Mouse (Mus musculus) ES-Bruce4 (cell line): ENCODE results near the gene Trim56. TPM values are rescaled to one million over a fixed set of nuclear protein-coding genes. Genes with fewer than 3 reads are reported as not detected.
A peak's percentile ranks its signal among the peaks of the same experiment; 100 is the strongest.
"Not testable (repeated sequence)": the region's sequence is repeated elsewhere in the genome, so short reads cannot be mapped to it uniquely, and the experiment has no call there.

Source experiments
- H3K27ac ChIP-seq: 2 replicates; pipeline ENCODE4 v1.5.1; 2012; ENCODE audit warnings: low read length, inconsistent platforms; ENCODE audit not compliant: insufficient read depth
- H3K27me3 ChIP-seq: 2 replicates; pipeline ENCODE4 v1.6.1; 2012; ENCODE audit warnings: mild to moderate bottlenecking, low read length, inconsistent platforms; ENCODE audit not compliant: control insufficient read depth, poor library complexity, insufficient read depth, severe bottlenecking
- H3K36me3 ChIP-seq: 2 replicates; pipeline ENCODE4 v1.6.1; 2012; ENCODE audit warnings: inconsistent platforms, mild to moderate bottlenecking, low read length, moderate library complexity; ENCODE audit not compliant: control insufficient read depth, poor library complexity, insufficient read depth, severe bottlenecking
- H3K4me1 ChIP-seq: one replicate; pipeline ENCODE4 v1.8.1; 2011; ENCODE audit warnings: low read length; ENCODE audit not compliant: control insufficient read depth, insufficient read depth
- H3K4me3 ChIP-seq: 2 replicates; pipeline ENCODE4 v1.5.1; 2011; ENCODE audit warnings: low read depth, mild to moderate bottlenecking, low read length
- H3K9ac ChIP-seq: 2 replicates; pipeline ENCODE4 v1.6.1; 2012; ENCODE audit warnings: low read depth, mild to moderate bottlenecking, inconsistent platforms; ENCODE audit not compliant: poor library complexity, severe bottlenecking
- H3K9me3 ChIP-seq: replicated peaks from 2 replicates; pipeline ENCODE4 v1.6.1; 2012; ENCODE audit warnings: mild to moderate bottlenecking, low read length, inconsistent platforms; ENCODE audit not compliant: control insufficient read depth, poor library complexity, insufficient read depth, severe bottlenecking
- CTCF ChIP-seq: IDR thresholded peaks from one replicate; pipeline ENCODE4 v1.8.1; 2011; ENCODE audit warnings: low read depth, low read length
- EP300 ChIP-seq: IDR thresholded peaks from 2 replicates; pipeline ENCODE4 v1.6.1; 2011; ENCODE audit warnings: low read depth, low read length; ENCODE audit not compliant: insufficient read depth
- POLR2A ChIP-seq: IDR thresholded peaks from one replicate; pipeline ENCODE4 v1.8.1; 2011; ENCODE audit warnings: low read length; ENCODE audit not compliant: insufficient read depth
- polyA plus RNA-seq: library from polyadenylated mRNA; stranded (reverse); fragments of >200 nt; gene quantifications from 2 replicates; pipeline ENCODE4 v1.2.4, GENCODE M21; 2011; ENCODE audit warnings: low read depth; ENCODE audit not compliant: missing spikeins, insufficient read depth, insufficient read length

Gene Trim56
- polyA plus RNA-seq, 1 experiment: 16.1 TPM

GRCm38 (mm10) chr5:137121280-137121679 lies 5.3 kb upstream of the Trim56 start:
- TF ChIP-seq EP300 (no peak), CTCF (no peak), POLR2A (no peak)
- Histone ChIP-seq H3K27ac (no peak overlapping the region), H3K36me3 (no peaks in the 10 kb centered on the region), H3K9me3 (no peaks in the 10 kb centered on the region), H3K4me1 (peaks cover 5% of the 10 kb centered on the region), H3K9ac (no peak overlapping the region), H3K27me3 (no peaks in the 10 kb centered on the region), H3K4me3 (no peak overlapping the region)

- TF ChIP-seq EP300 (no peak), CTCF (no peak), POLR2A (no peak)
- Histone ChIP-seq H3K4me3 (no peak overlapping the region), H3K9ac (no peak overlapping the region), H3K27me3 (no peaks in the 10 kb centered on the region), H3K27ac (no peak overlapping the region), H3K4me1 (peaks cover 9% of the 10 kb centered on the region), H3K9me3 (no peaks in the 10 kb centered on the region), H3K36me3 (no peaks in the 10 kb centered on the region)
These were observed 2.9 kb upstream of the Trim56 start for GRCm38 (mm10) chr5:137118878-137119277.

GRCm38 (mm10) chr5:137117994-137118393 lies 2.0 kb upstream of the Trim56 start:
- H3K4me3 ChIP-seq, H3K27ac ChIP-seq, H3K36me3 ChIP-seq, H3K9me3 ChIP-seq, H3K9ac ChIP-seq, H3K4me1 ChIP-seq, H3K27me3 ChIP-seq: not testable (repeated sequence)

GRCm38 (mm10) chr5:137116987-137117386 lies 978 bp upstream of the Trim56 start:
- TF ChIP-seq CTCF (no peak), EP300 (no peak), POLR2A (no peak)
- Histone ChIP-seq H3K4me3 (no peak overlapping the region), H3K4me1 (peaks cover 7% of the 10 kb centered on the region), H3K9me3 (no peaks in the 10 kb centered on the region), H3K27me3 (no peaks in the 10 kb centered on the region), H3K36me3 (no peaks in the 10 kb centered on the region), H3K9ac (no peak overlapping the region), H3K27ac (no peak overlapping the region)

GRCm38 (mm10) chr5:137114891-137115561 lies 983 bp downstream of the Trim56 start:
- Histone ChIP-seq H3K9ac (peak overlapping the region; percentile 89; the same call in 1 of the 2 replicates), H3K4me1 (peaks cover 10% of the 10 kb centered on the region), H3K4me3 (no peak overlapping the region), H3K9me3 (no peaks in the 10 kb centered on the region), H3K36me3 (no peaks in the 10 kb centered on the region), H3K27me3 (no peaks in the 10 kb centered on the region), H3K27ac (no peak overlapping the region)
- TF ChIP-seq EP300: 0 out of 2 replicates have a peak, but pooled peaks have one; percentile 12
- TF ChIP-seq POLR2A: no peak
- no peak for TF ChIP-seq CTCF

GRCm38 (mm10) chr5:137111542-137112408 lies 4.2 kb downstream of the Trim56 start:
- no peaks in the 10 kb centered on the region for H3K36me3 ChIP-seq
- H3K4me3 ChIP-seq: no peak overlapping the region
- no peaks in the 10 kb centered on the region for H3K27me3 ChIP-seq
- no peak overlapping the region for H3K27ac ChIP-seq
- H3K9me3 ChIP-seq: no peaks in the 10 kb centered on the region
- H3K4me1 ChIP-seq: peaks cover 10% of the 10 kb centered on the region
- TF ChIP-seq EP300 (no peak), CTCF (no peak), POLR2A (no peak)
- H3K9ac ChIP-seq: no peak overlapping the region
